Mouse (Mus musculus) spleen, adult 2 months (tissue): ENCODE data around the gene Gm20458. TPM values are rescaled to one million over a fixed set of nuclear protein-coding genes. Genes with fewer than 3 reads are reported as not detected.

Experiments
- DNase-seq, 2 experiments: peaks; one replicate each; pipeline versions ENCODE4 v3.0.0 to v3.0.0-alpha.2; 2012 to 2021; ENCODE audit warnings: low spot score in 2 of 2, low read depth in 1 of 2
- H3K27ac ChIP-seq: fragments of 200-500 bp; 2 replicates; pipeline ENCODE4 v1.5.1; 2012; ENCODE audit warnings: low read length, inconsistent platforms; ENCODE audit not compliant: insufficient read depth
- H3K27me3 ChIP-seq: fragments of 200-500 bp; 2 replicates; pipeline ENCODE4 v1.6.1; 2012; ENCODE audit warnings: mild to moderate bottlenecking, moderate library complexity, low read length, inconsistent platforms; ENCODE audit not compliant: control insufficient read depth, insufficient read depth
- H3K36me3 ChIP-seq: fragments of 200-500 bp; 2 replicates; pipeline ENCODE4 v1.6.1; 2012; ENCODE audit warnings: mild to moderate bottlenecking, low read length, inconsistent platforms; ENCODE audit not compliant: control insufficient read depth, insufficient read depth
- H3K4me1 ChIP-seq: fragments of 200-500 bp; 2 replicates; pipeline ENCODE4 v1.6.1; 2011; ENCODE audit warnings: inconsistent platforms; ENCODE audit not compliant: control insufficient read depth, insufficient read depth, insufficient read length
- H3K4me3 ChIP-seq: fragments of 200-500 bp; 2 replicates; pipeline ENCODE4 v1.5.1; 2011; ENCODE audit warnings: mild to moderate bottlenecking, inconsistent platforms; ENCODE audit not compliant: insufficient read depth, insufficient read length; ENCODE audit errors: extremely low read depth
- CTCF ChIP-seq: fragments of 200-500 bp; IDR thresholded peaks from 2 replicates; pipeline ENCODE4 v1.5.1; 2011; ENCODE audit warnings: mild to moderate bottlenecking, inconsistent platforms; ENCODE audit not compliant: insufficient read depth, insufficient read length, insufficient replicate concordance; ENCODE audit errors: extremely low read depth
- POLR2A ChIP-seq: fragments of 200-500 bp; IDR thresholded peaks from 2 replicates; pipeline ENCODE4 v1.6.1; 2011; ENCODE audit warnings: low read depth, low read length, inconsistent platforms
- WGBS: fragments of 180-500 bp; shearing (Covaris S2); methylation state at CpG from one replicate; pipeline ENCODE4 v1.1.7; 2018; 5-methylcytosine and 5-hydroxymethylcytosine counted together
- polyA plus RNA-seq: library from polyadenylated mRNA; depleted of rRNA; stranded (reverse); fragments of >200 nt; gene quantifications from 2 replicates; pipeline ENCODE4 v1.2.3, GENCODE M21; 2012

The Gm20458 gene
- polyA plus RNA-seq, 1 experiment: 17.2 TPM

DNA sequence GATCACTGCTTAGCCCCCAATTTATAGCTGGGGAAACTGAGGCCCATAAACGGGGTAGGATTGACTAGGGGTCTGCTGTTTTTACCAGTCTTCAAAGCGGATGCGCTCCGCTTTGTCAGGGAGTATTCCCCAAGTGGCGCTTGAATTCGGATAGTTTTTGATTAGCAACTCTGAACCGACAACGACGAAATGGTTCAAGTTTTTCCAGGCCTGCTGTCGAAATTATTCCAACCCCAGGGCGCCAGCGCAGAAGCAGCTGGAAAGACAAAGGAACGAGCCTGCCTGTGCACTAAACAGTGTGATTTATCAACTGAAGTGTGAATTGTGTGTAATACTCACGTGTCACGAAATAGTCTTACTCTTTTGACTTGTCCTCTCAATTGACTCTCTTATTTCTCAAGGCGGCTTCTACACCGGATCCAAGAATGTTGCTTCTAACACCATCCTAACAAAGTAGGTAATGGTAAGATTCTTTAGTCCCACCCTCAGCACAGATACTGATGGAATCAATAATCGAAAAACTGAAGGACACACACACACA is 17.2 kb upstream of the Gm20458 start, which contains the start of gene Sdc4:
TSS of gene Sdc4 (minus strand) at position 428 of the 541 bp plus-strand sequence.
- Histone ChIP-seq H3K27me3 (no peaks in the 10 kb centered on the region), H3K36me3 (no peaks in the 10 kb centered on the region), H3K27ac (peak within 1 kb of the TSS; percentile 93), H3K4me3 (peak within 1 kb of the TSS; percentile 73), H3K4me1 (peaks cover 17% of the 10 kb centered on the region; the same call in 1 of the 2 replicates)
- WGBS: 19% methylated on average over 18 of the region's 18 CpGs
- no peak for DNase-seq
- TF ChIP-seq CTCF (no peak), POLR2A (no peak)

- DNase-seq: no peak
- H3K27me3 ChIP-seq: no peaks in the 10 kb centered on the region
- WGBS: 89% methylated on average over 2 of the region's 2 CpGs
- TF ChIP-seq POLR2A: no peak
- no peak for TF ChIP-seq CTCF
- H3K4me3 ChIP-seq: no peak overlapping the region
- no peak overlapping the region for H3K27ac ChIP-seq
- H3K36me3 ChIP-seq: no peaks in the 10 kb centered on the region
- H3K4me1 ChIP-seq: peaks cover 13% of the 10 kb centered on the region; the same call in 1 of the 2 replicates
Observed at GRCm38 (mm10) chr2:164444701-164445100, 16.1 kb upstream of the Gm20458 start.

DNA sequence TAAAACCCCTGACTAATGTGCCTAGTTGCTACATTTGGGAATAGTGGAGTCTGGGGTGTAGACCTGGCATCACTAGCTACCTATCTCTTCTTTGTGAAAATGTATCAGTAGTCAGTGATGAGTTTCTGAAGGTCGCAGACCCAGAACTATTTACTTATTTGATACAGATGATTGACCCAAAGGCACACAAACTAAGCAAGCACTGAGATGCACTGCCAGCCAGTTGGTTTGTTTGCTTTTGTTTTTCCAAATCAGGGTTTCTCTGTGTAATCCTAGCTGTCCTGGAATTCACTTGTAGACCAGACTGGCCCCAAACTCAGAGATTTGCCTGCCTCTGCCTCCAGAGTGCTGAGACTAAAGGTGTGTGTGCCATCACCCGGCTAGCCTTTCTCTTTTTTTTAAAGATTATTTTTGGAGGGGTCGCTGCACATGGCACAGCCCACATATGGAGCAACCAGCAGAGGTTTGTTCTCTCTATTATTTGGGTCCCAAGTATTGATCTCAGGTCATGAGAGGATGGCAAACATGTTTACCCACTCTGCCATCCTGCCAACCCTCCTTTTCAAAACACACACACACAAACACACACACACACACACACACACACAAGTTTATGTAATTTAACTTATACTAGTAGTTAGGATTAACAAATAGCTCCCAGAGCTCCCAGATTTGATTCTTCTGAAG is 15.2 kb upstream of the Gm20458 start:
- no peak for DNase-seq
- H3K4me1 ChIP-seq: peaks cover 5% of the 10 kb centered on the region; the same call in 1 of the 2 replicates
- WGBS: 88% methylated on average over 3 of the region's 3 CpGs
- TF ChIP-seq POLR2A (no peak), CTCF (no peak)
- no peak overlapping the region for H3K27ac ChIP-seq
- H3K4me3 ChIP-seq: no peak overlapping the region
- no peaks in the 10 kb centered on the region for H3K27me3 ChIP-seq
- no peaks in the 10 kb centered on the region for H3K36me3 ChIP-seq

- DNase-seq: no peak
- no peak overlapping the region for H3K27ac ChIP-seq
- H3K4me3 ChIP-seq: no peak overlapping the region
- no peaks in the 10 kb centered on the region for H3K27me3 ChIP-seq
- H3K4me1 ChIP-seq: peaks cover 5% of the 10 kb centered on the region; the same call in 1 of the 2 replicates
- no peak for TF ChIP-seq CTCF
- 82% methylated on average over 3 of the region's 3 CpGs for WGBS
- no peaks in the 10 kb centered on the region for H3K36me3 ChIP-seq
Observed at GRCm38 (mm10) chr2:164446086-164446469, 14.7 kb upstream of the Gm20458 start.

DNA sequence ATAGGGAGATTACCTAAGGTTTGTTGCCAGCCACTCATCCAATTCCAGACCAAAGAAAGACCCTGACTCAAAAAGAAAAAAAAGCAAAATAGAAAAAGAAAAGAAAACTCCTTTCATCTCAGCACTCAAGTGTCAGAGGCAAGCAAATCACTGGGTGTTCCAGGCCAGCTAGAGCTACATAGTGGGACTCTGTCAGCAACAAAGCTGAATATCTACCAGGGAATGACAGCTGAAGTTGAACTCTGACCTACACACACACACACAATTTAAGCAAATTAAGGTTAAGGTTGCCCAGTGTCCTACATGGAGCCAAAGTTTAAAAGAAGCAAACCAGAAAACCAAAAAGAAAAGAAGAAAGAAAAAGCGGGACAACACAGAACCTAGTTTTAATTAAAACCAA is 12.6 kb upstream of the Gm20458 start:
- H3K27me3 ChIP-seq: no peaks in the 10 kb centered on the region
- no peaks in the 10 kb centered on the region for H3K36me3 ChIP-seq
- peaks cover 5% of the 10 kb centered on the region; the same call in 1 of the 2 replicates for H3K4me1 ChIP-seq
- WGBS: 78% methylated on average over 1 of the region's 1 CpGs
- H3K27ac ChIP-seq: no peak overlapping the region
- no peak overlapping the region for H3K4me3 ChIP-seq
- DNase-seq: no peak
- no peak for TF ChIP-seq POLR2A

DNA sequence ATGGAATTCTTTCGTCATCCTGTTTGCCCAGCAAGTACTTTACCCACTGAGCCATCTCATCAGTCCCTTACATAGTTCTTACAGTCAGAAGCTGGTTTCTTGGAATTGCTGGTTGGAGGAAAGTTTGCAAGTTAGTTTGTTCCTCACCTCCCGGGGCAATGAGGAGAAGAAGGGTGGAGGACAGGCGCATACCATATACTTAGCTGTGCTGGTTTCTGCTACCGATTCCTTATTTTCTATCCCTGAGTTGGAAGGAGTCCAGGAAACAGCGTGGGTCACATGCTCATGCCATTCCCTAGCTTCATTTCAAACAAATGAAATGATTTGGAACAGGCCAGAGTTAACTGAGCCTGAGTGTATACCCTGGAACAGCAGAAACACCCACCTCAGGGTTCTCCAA is 11.8 kb upstream of the Gm20458 start:
- TF ChIP-seq CTCF (no peak), POLR2A (no peak)
- no peak for DNase-seq
- WGBS: 88% methylated on average over 5 of the region's 5 CpGs
- no peaks in the 10 kb centered on the region for H3K36me3 ChIP-seq
- peaks cover under 1% of the 10 kb centered on the region; the same call in 1 of the 2 replicates for H3K4me1 ChIP-seq
- H3K27ac ChIP-seq: no peak overlapping the region
- no peaks in the 10 kb centered on the region for H3K27me3 ChIP-seq
- H3K4me3 ChIP-seq: no peak overlapping the region
